Mouse (Mus musculus) adrenal gland, postnatal 4 days (tissue): Measurements from ENCODE around the gene Chst4. TPM values are rescaled to one million over a fixed set of nuclear protein-coding genes. Genes with fewer than 3 reads are reported as not detected.
A peak's percentile ranks its signal among the peaks of the same experiment; 100 is the strongest.
"Not testable (repeated sequence)": the region's sequence is repeated elsewhere in the genome, so short reads cannot be mapped to it uniquely, and the experiment has no call there.

Source experiments
- DNase-seq, 2 experiments: peaks; one replicate each; pipeline ENCODE4 v3.0.0; 2021 to 2022; ENCODE audit warnings: low spot score in 2 of 2, mixed read lengths in 2 of 2
- long read RNA-seq, 2 experiments: library from polyadenylated mRNA; stranded (forward); transcript quantifications; one replicate each; pipeline ENCODE4 v2.0.0; 2021
- total RNA-seq, 2 experiments: library from RNA; stranded (reverse); gene quantifications; 2 replicates each; pipeline ENCODE4 v1.2.3; 2021

Chst4 gene
- 1 to 10 TPM; 1.6 to 2.3 TPM for total RNA-seq
- long read RNA-seq, experiment 1, partial matches to known transcripts = 0 of 1 reads
- long read RNA-seq, experiment 1, other reads (novel, unspliced or antisense) = 0 of 1 reads
- long read RNA-seq, experiment 2, partial matches to known transcripts = 0 of 5 reads
- long read RNA-seq, experiment 2, other reads (novel, unspliced or antisense) = 1 of 5 reads

- no peak for DNase-seq
Measured at GRCm38 (mm10) chr8:110039659-110040058, at the start of gene Chst4. Gene Chst4, minus strand, starts transcription at chr8:110039740.

- DNase-seq = no peak
Measured at GRCm38 (mm10) chr8:110082416-110083105, 43.0 kb upstream of the Chst4 start.

GRCm38 (mm10) chr8:110079282-110080221, 40.0 kb upstream of the Chst4 start, which contains the start of gene Zfp612:
Gene Zfp612, plus strand, starts transcription at chr8:110079746.
- peak; percentile 18 to 31 for DNase-seq

GRCm38 (mm10) chr8:110074496-110074895, 35.0 kb upstream of the Chst4 start:
- DNase-seq = no peak

- peak in 1 of 2 experiments; percentile 25 for DNase-seq
Measured at GRCm38 (mm10) chr8:110071600-110071999, 32.1 kb upstream of the Chst4 start.

- no peak for DNase-seq
Measured at GRCm38 (mm10) chr8:110069706-110070105, 30.2 kb upstream of the Chst4 start.

- DNase-seq = no peak
Measured at GRCm38 (mm10) chr8:110065676-110066075, 26.1 kb upstream of the Chst4 start.

- DNase-seq = no peak
Measured at GRCm38 (mm10) chr8:110064606-110065365, 25.2 kb upstream of the Chst4 start.

GRCm38 (mm10) chr8:110064161-110064560, 24.6 kb upstream of the Chst4 start:
- no peak for DNase-seq

- DNase-seq = no peak
Measured at GRCm38 (mm10) chr8:110058207-110058606, 18.7 kb upstream of the Chst4 start.

- no peak for DNase-seq
Measured at GRCm38 (mm10) chr8:110051208-110051607, 11.7 kb upstream of the Chst4 start.

GRCm38 (mm10) chr8:110040509-110040908, 969 bp upstream of the Chst4 start:
- DNase-seq = no peak

GRCm38 (mm10) chr8:110039216-110039615, 324 bp downstream of the Chst4 start:
- DNase-seq = no peak

- DNase-seq = no peak
Measured at GRCm38 (mm10) chr8:110036156-110036555, 3.4 kb downstream of the Chst4 start.

- no peak for DNase-seq
Measured at GRCm38 (mm10) chr8:110034331-110034730, 5.2 kb downstream of the Chst4 start.

- DNase-seq = not testable (repeated sequence)
Measured at GRCm38 (mm10) chr8:110033771-110034170, 5.8 kb downstream of the Chst4 start.

GRCm38 (mm10) chr8:110022768-110023344, 16.7 kb downstream of the Chst4 start:
- DNase-seq = no peak

- DNase-seq = no peak
Measured at GRCm38 (mm10) chr8:110022081-110022480, 17.5 kb downstream of the Chst4 start.

- DNase-seq = peak in 1 of 2 experiments; percentile 32
Measured at GRCm38 (mm10) chr8:110010868-110011267, 28.7 kb downstream of the Chst4 start.

GRCm38 (mm10) chr8:110008995-110009446, 30.5 kb downstream of the Chst4 start:
- DNase-seq = no peak
